Mouse (Mus musculus) neural tube, embryonic 13.5 days (tissue): ENCODE data around the gene Cab39. TPM values are rescaled to one million over a fixed set of nuclear protein-coding genes. Genes with fewer than 3 reads are reported as not detected.

Source experiments
- ATAC-seq: fragments of 200-750 bp; cut with Nextera tagmentation; 2 replicates; pipeline ENCODE4 v1.8.0; 2017; ENCODE audit warnings: low read depth, mild to moderate bottlenecking, moderate TSS enrichment, moderate library complexity
- H3K27ac ChIP-seq: fragments of 300-500 bp; sonication (generic); replicated peaks from 2 replicates; pipeline ENCODE4 v1.5.1; 2015; ENCODE audit warnings: moderate library complexity, mild to moderate bottlenecking, inconsistent platforms
- H3K27me3 ChIP-seq: fragments of 300-500 bp; sonication (generic); 2 replicates; pipeline ENCODE4 v1.6.1; 2015; ENCODE audit warnings: mild to moderate bottlenecking, inconsistent platforms
- H3K36me3 ChIP-seq: fragments of 300-500 bp; sonication (generic); 2 replicates; pipeline ENCODE4 v1.6.1; 2015; ENCODE audit warnings: mild to moderate bottlenecking, inconsistent platforms
- H3K4me1 ChIP-seq: fragments of 300-500 bp; sonication (generic); replicated peaks from 2 replicates; pipeline ENCODE4 v1.6.1; 2015; ENCODE audit warnings: inconsistent platforms
- H3K4me2 ChIP-seq: fragments of 300-500 bp; sonication (generic); 2 replicates; pipeline ENCODE4 v1.6.1; 2015; ENCODE audit warnings: inconsistent platforms, mild to moderate bottlenecking, moderate library complexity
- H3K4me3 ChIP-seq: fragments of 300-500 bp; sonication (generic); 2 replicates; pipeline ENCODE4 v1.5.1; 2015; ENCODE audit warnings: mild to moderate bottlenecking, inconsistent platforms
- H3K9ac ChIP-seq: fragments of 300-500 bp; sonication (generic); 2 replicates; pipeline ENCODE4 v1.6.1; 2015; ENCODE audit warnings: moderate library complexity, mild to moderate bottlenecking, inconsistent platforms
- H3K9me3 ChIP-seq: fragments of 300-500 bp; sonication (generic); 2 replicates; pipeline ENCODE4 v1.6.1; 2016; ENCODE audit warnings: inconsistent platforms
- WGBS: fragments of 180-500 bp; shearing (Covaris S2); methylation state at CpG from one replicate; pipeline ENCODE4 v1.1.7; 2015; 5-methylcytosine and 5-hydroxymethylcytosine counted together
- polyA plus RNA-seq: library from polyadenylated mRNA; unstranded; fragments of >200 nt; fragmentation: Nextera tagmentation; extraction: Ambion mirVana; gene quantifications from 2 replicates; pipeline ENCODE4 v1.2.1, GENCODE M21; 2015

The Cab39 gene
- polyA plus RNA-seq, 1 experiment from 2014 or later, result 56.4 TPM

GRCm38 (mm10) chr1:85763386-85763785 is 29.9 kb upstream of the Cab39 start:
- H3K36me3 ChIP-seq, result no peaks in the 10 kb centered on the region
- H3K4me1 ChIP-seq, result 0 out of 2 replicates have a peak, but pooled peaks cover 1% of the 10 kb centered on the region
- H3K9ac ChIP-seq, result no peak overlapping the region
- no peaks in the 10 kb centered on the region for H3K9me3 ChIP-seq
- H3K4me2 ChIP-seq, result no peak overlapping the region
- H3K27ac ChIP-seq, result no peak overlapping the region
- H3K4me3 ChIP-seq, result no peak overlapping the region
- WGBS, result 91% methylated on average over 6 of the region's 6 CpGs
- no peak for ATAC-seq
- no peaks in the 10 kb centered on the region for H3K27me3 ChIP-seq

GRCm38 (mm10) chr1:85764291-85764690 is 28.9 kb upstream of the Cab39 start:
- no peak for ATAC-seq
- H3K9ac ChIP-seq, result no peak overlapping the region
- no peaks in the 10 kb centered on the region for H3K4me1 ChIP-seq
- no peak overlapping the region for H3K27ac ChIP-seq
- H3K36me3 ChIP-seq, result no peaks in the 10 kb centered on the region
- no peaks in the 10 kb centered on the region for H3K9me3 ChIP-seq
- no peak overlapping the region for H3K4me3 ChIP-seq
- no peaks in the 10 kb centered on the region for H3K27me3 ChIP-seq
- WGBS, result 81% methylated on average over 4 of the region's 4 CpGs
- H3K4me2 ChIP-seq, result no peak overlapping the region

- no peak overlapping the region for H3K4me3 ChIP-seq
- no peak overlapping the region for H3K9ac ChIP-seq
- H3K4me1 ChIP-seq, result no peaks in the 10 kb centered on the region
- H3K4me2 ChIP-seq, result no peak overlapping the region
- H3K36me3 ChIP-seq, result no peaks in the 10 kb centered on the region
- no peak for ATAC-seq
- 93% methylated on average over 3 of the region's 3 CpGs for WGBS
- H3K27ac ChIP-seq, result no peak overlapping the region
- H3K9me3 ChIP-seq, result no peaks in the 10 kb centered on the region
- H3K27me3 ChIP-seq, result no peaks in the 10 kb centered on the region
These were observed 27.1 kb upstream of the Cab39 start for GRCm38 (mm10) chr1:85766120-85766519.

- no peaks in the 10 kb centered on the region for H3K27me3 ChIP-seq
- H3K36me3 ChIP-seq, result no peaks in the 10 kb centered on the region
- WGBS, result 60% methylated on average over 1 of the region's 1 CpGs
These were observed 25.5 kb upstream of the Cab39 start for GRCm38 (mm10) chr1:85767754-85768153.

GRCm38 (mm10) chr1:85771976-85772375 is 21.3 kb upstream of the Cab39 start:
- H3K9me3 ChIP-seq, result no peaks in the 10 kb centered on the region
- no peak overlapping the region for H3K9ac ChIP-seq
- H3K27me3 ChIP-seq, result no peaks in the 10 kb centered on the region
- ATAC-seq, result no peak
- H3K4me3 ChIP-seq, result no peak overlapping the region
- H3K27ac ChIP-seq, result no peak overlapping the region
- 76% methylated on average over 3 of the region's 3 CpGs for WGBS
- H3K4me2 ChIP-seq, result no peak overlapping the region
- H3K4me1 ChIP-seq, result no peaks in the 10 kb centered on the region
- H3K36me3 ChIP-seq, result no peaks in the 10 kb centered on the region

More at GRCm38 (mm10) chr1:85767754-85768153, 25.5 kb upstream of the Cab39 start:
- no peak for ATAC-seq
- Histone ChIP-seq H3K9me3 (no peaks in the 10 kb centered on the region), H3K4me1 (no peaks in the 10 kb centered on the region), H3K4me2 (no peak overlapping the region), H3K4me3 (no peak overlapping the region), H3K9ac (no peak overlapping the region), H3K27ac (no peak overlapping the region)

GRCm38 (mm10) chr1:85775136-85775535 is 18.1 kb upstream of the Cab39 start:
- Histone ChIP-seq H3K27me3 (no peaks in the 10 kb centered on the region), H3K9ac (no peak overlapping the region), H3K27ac (no peak overlapping the region), H3K4me3 (no peak overlapping the region), H3K36me3 (no peaks in the 10 kb centered on the region), H3K4me1 (no peaks in the 10 kb centered on the region), H3K9me3 (no peaks in the 10 kb centered on the region), H3K4me2 (no peak overlapping the region)
- ATAC-seq, result no peak
- 96% methylated on average over 7 of the region's 7 CpGs for WGBS

- H3K36me3 ChIP-seq, result no peaks in the 10 kb centered on the region
- no peaks in the 10 kb centered on the region for H3K4me1 ChIP-seq
- H3K27me3 ChIP-seq, result no peaks in the 10 kb centered on the region
- WGBS, result 46% methylated on average over 10 of the region's 10 CpGs
- H3K27ac ChIP-seq, result no peak overlapping the region
- H3K9ac ChIP-seq, result no peak overlapping the region
- H3K4me3 ChIP-seq, result no peak overlapping the region
- no peak overlapping the region for H3K4me2 ChIP-seq
- ATAC-seq, result no peak
- no peaks in the 10 kb centered on the region for H3K9me3 ChIP-seq
These were observed 17.1 kb upstream of the Cab39 start for GRCm38 (mm10) chr1:85776154-85776553.

- Histone ChIP-seq H3K4me3 (no peak within 1 kb of the TSS), H3K9me3 (no peaks in the 10 kb centered on the region), H3K4me2 (no peak within 1 kb of the TSS), H3K27me3 (no peaks in the 10 kb centered on the region), H3K27ac (no peak within 1 kb of the TSS), H3K4me1 (no peaks in the 10 kb centered on the region), H3K36me3 (no peaks in the 10 kb centered on the region), H3K9ac (no peak within 1 kb of the TSS)
- 91% methylated on average over 4 of the region's 4 CpGs for WGBS
- no peak for ATAC-seq
These were observed 14.8 kb upstream of the Cab39 start, which contains the start of gene A630001G21Rik for GRCm38 (mm10) chr1:85778436-85778835. Gene A630001G21Rik, minus strand, starts transcription at chr1:85778643.

- no peak overlapping the region for H3K27ac ChIP-seq
- ATAC-seq, result no peak
- no peak overlapping the region for H3K4me3 ChIP-seq
- H3K4me2 ChIP-seq, result no peak overlapping the region
- H3K36me3 ChIP-seq, result no peaks in the 10 kb centered on the region
- no peaks in the 10 kb centered on the region for H3K4me1 ChIP-seq
- 75% methylated on average over 3 of the region's 3 CpGs for WGBS
- H3K9ac ChIP-seq, result no peak overlapping the region
- no peaks in the 10 kb centered on the region for H3K9me3 ChIP-seq
- no peaks in the 10 kb centered on the region for H3K27me3 ChIP-seq
These were observed 14.2 kb upstream of the Cab39 start for GRCm38 (mm10) chr1:85779012-85779411.

GRCm38 (mm10) chr1:85779428-85780180 is 13.6 kb upstream of the Cab39 start:
- Histone ChIP-seq H3K9ac (no peak overlapping the region), H3K9me3 (no peaks in the 10 kb centered on the region), H3K4me1 (no peaks in the 10 kb centered on the region), H3K4me2 (no peak overlapping the region), H3K36me3 (no peaks in the 10 kb centered on the region), H3K4me3 (no peak overlapping the region), H3K27me3 (no peaks in the 10 kb centered on the region), H3K27ac (no peak overlapping the region)
- no peak for ATAC-seq
- WGBS, result 75% methylated on average over 4 of the region's 4 CpGs

- Histone ChIP-seq H3K9ac (no peak overlapping the region), H3K27ac (no peak overlapping the region), H3K27me3 (no peaks in the 10 kb centered on the region), H3K4me1 (peaks cover 11% of the 10 kb centered on the region), H3K4me3 (no peak overlapping the region), H3K9me3 (no peaks in the 10 kb centered on the region), H3K36me3 (no peaks in the 10 kb centered on the region), H3K4me2 (no peak overlapping the region)
- WGBS, result 76% methylated on average over 3 of the region's 3 CpGs
- ATAC-seq, result no peak
These were observed 2.7 kb upstream of the Cab39 start for GRCm38 (mm10) chr1:85790565-85790964.

GRCm38 (mm10) chr1:85791476-85791875 is 1.8 kb upstream of the Cab39 start:
- Histone ChIP-seq H3K9me3 (no peaks in the 10 kb centered on the region), H3K27me3 (no peaks in the 10 kb centered on the region), H3K27ac (no peak overlapping the region), H3K4me2 (no peak overlapping the region), H3K4me1 (peaks cover 17% of the 10 kb centered on the region), H3K9ac (no peak overlapping the region), H3K36me3 (0 out of 2 replicates have a peak, but pooled peaks cover under 1% of the 10 kb centered on the region), H3K4me3 (no peak overlapping the region)
- ATAC-seq, result no peak
- WGBS, result 85% methylated on average over 3 of the region's 3 CpGs
